Mouse (Mus musculus): ENCODE data around the gene Gm973.

The Gm973 gene

GRCm38 (mm10) chr1:59684819-59685755 lies 169.0 kb downstream of the Gm973 start, which contains the start of gene Nop58:
Gene Nop58, plus strand, starts transcription at chr1:59684971.
- DNase-seq (ENCODE audit: low spot score in 2 of 2) = peak; percentile 82 to 88

All from frontal cortex, postnatal 14 days (tissue).